Mouse (Mus musculus) embryonic fibroblast, embryonic 13.5 days (primary cell): ENCODE measurements at regions not wholly inside any gene's neighbourhood (a gene's known extent, or its start where the extent isn't known, plus 50 kb on each side); places are given as distances from the start of the nearest gene placed in this dataset.

Source experiments
- CTCF ChIP-seq: IDR thresholded peaks from 2 replicates; pipeline ENCODE4 v1.5.1; 2011; ENCODE audit warnings: mild to moderate bottlenecking, control low read depth, low read length, moderate library complexity, borderline replicate concordance; ENCODE audit not compliant: insufficient read depth
- POLR2A ChIP-seq: IDR thresholded peaks from 2 replicates; pipeline ENCODE4 v1.6.1; 2011; ENCODE audit warnings: low read depth, mild to moderate bottlenecking, control low read depth, low read length, moderate library complexity

GRCm38 (mm10) chr14:100607109-100607508 is 322.6 kb upstream of the Klf12 start:
- TF ChIP-seq CTCF (no peak), POLR2A (no peak)
